Comparison of ENCODE assay signal across 8 mouse cellular contexts in genomic region chr10:39733421-39733930, GRCm38 (mm10). TPM values are rescaled to one million over a fixed set of nuclear protein-coding genes. Genes with fewer than 3 reads are reported as not detected.
DNase-seq lines count a peak whose midpoint lies in the region; ATAC-seq and TF ChIP-seq lines count a peak whose summit lies in the region.

No protein-coding gene starts in this region.

- peak overlapping the region; percentile 96 for H3K4me3 ChIP-seq in heart, embryonic 16.5 days (ENCODE audit: low read length)
- peak overlapping the region; percentile 74 to 89 for H3K4me3 ChIP-seq in MEL (ENCODE audit: control insufficient read depth in 1 of 2, insufficient read depth in 1 of 2, low read depth in 2 of 2, low read length in 2 of 2)
- peak overlapping the region; percentile 91 for H3K4me3 ChIP-seq in forebrain, postnatal 0 days (ENCODE audit: low read depth, low read length)
- H3K4me3 ChIP-seq in midbrain, embryonic 13.5 days (replicated peaks) = peak overlapping the region; percentile 84

- no peaks in the 10 kb centered on the region for H3K36me3 ChIP-seq in heart, embryonic 16.5 days (ENCODE audit: control insufficient read depth, insufficient read depth)
- peaks cover 0 to 15% of the 10 kb centered on the region in 2 experiments; a peak in 2 of 4 replicates for H3K36me3 ChIP-seq in MEL (ENCODE audit: control insufficient read depth in 1 of 2, insufficient read depth in 2 of 2, low read length in 2 of 2)
- H3K36me3 ChIP-seq in forebrain, postnatal 0 days (ENCODE audit: insufficient read depth) = no peaks in the 10 kb centered on the region
- no peaks in the 10 kb centered on the region for H3K36me3 ChIP-seq in midbrain, embryonic 13.5 days

- peaks cover 42% of the 10 kb centered on the region for H3K79me2 ChIP-seq in MEL (ENCODE audit: control insufficient read depth, insufficient read depth, low read length, poor library complexity)

- H3K9ac ChIP-seq in heart, embryonic 16.5 days (ENCODE audit: low read length) = peak overlapping the region; percentile 97
- H3K9ac ChIP-seq in MEL (ENCODE audit: control insufficient read depth, low read depth, low read length, poor library complexity, severe bottlenecking) = peak overlapping the region; percentile 97
- peak overlapping the region; percentile 96 for H3K9ac ChIP-seq in forebrain, postnatal 0 days
- H3K9ac ChIP-seq in midbrain, embryonic 13.5 days (replicated peaks) = peak overlapping the region; percentile 95

- peak overlapping the region; percentile 100 for H3K27ac ChIP-seq in heart, embryonic 16.5 days (ENCODE audit: low read length)
- peak overlapping the region; percentile 87 for H3K27ac ChIP-seq in MEL (ENCODE audit: control insufficient read depth, low read depth, low read length)
- H3K27ac ChIP-seq in forebrain, postnatal 0 days (ENCODE audit: low read depth, low read length) = peak overlapping the region; percentile 100
- H3K27ac ChIP-seq in midbrain, embryonic 13.5 days = peak overlapping the region; percentile 99

- ATAC-seq in heart, embryonic 16.5 days (replicated peaks; ENCODE audit: extremely low read depth, insufficient read depth, low FRiP score) = no peak
- ATAC-seq in forebrain, postnatal 0 days = no peak
- ATAC-seq in midbrain, embryonic 13.5 days = no peak
- ATAC-seq in monocyte, adult 5-6 weeks (replicated peaks; ENCODE audit: insufficient number of reproducible peaks, low FRiP score, low TSS enrichment, poor library complexity, severe bottlenecking) = no peak

- TF ChIP-seq CTCF in MEL (IDR thresholded peaks at IDR 0.05 in 2 of 3, conservative IDR thresholded peaks at IDR 0.05 in 1 of 3; ENCODE audit: control insufficient read depth in 1 of 3, insufficient read depth in 1 of 3, low read depth in 2 of 3, low read length in 3 of 3, poor library complexity in 1 of 3, severe bottlenecking in 1 of 3) = no peak
- TF ChIP-seq CTCF in forebrain, postnatal 0 days (IDR thresholded peaks at IDR 0.05; ENCODE audit: low read depth) = no peak

- peak overlapping the region; percentile 83 for H3K4me2 ChIP-seq in heart, embryonic 16.5 days (ENCODE audit: low read depth, low read length)
- H3K4me2 ChIP-seq in forebrain, postnatal 0 days (ENCODE audit: low read depth) = peak overlapping the region; percentile 57
- H3K4me2 ChIP-seq in midbrain, embryonic 13.5 days (replicated peaks) = peak overlapping the region; percentile 68

- H3K9me3 ChIP-seq in heart, embryonic 16.5 days (replicated peaks; ENCODE audit: control insufficient read depth, low read length) = no peaks in the 10 kb centered on the region
- H3K9me3 ChIP-seq in MEL (replicated peaks; ENCODE audit: insufficient read depth, low read length) = no peaks in the 10 kb centered on the region
- no peaks in the 10 kb centered on the region for H3K9me3 ChIP-seq in forebrain, postnatal 0 days (ENCODE audit: low read length)
- H3K9me3 ChIP-seq in midbrain, embryonic 13.5 days = no peaks in the 10 kb centered on the region

- WGBS in heart, embryonic 16.5 days = 19% methylated on average over 10 of the region's 10 CpGs
- WGBS in forebrain, postnatal 0 days = 9% methylated on average over 10 of the region's 10 CpGs
- WGBS in midbrain, embryonic 13.5 days = 18% methylated on average over 10 of the region's 10 CpGs

- TF ChIP-seq RAD21 in MEL (IDR thresholded peaks at IDR 0.05; ENCODE audit: low read depth, low read length) = no peak

- H3K4me1 ChIP-seq in heart, embryonic 16.5 days (ENCODE audit: control insufficient read depth, insufficient read depth, low read length) = peaks cover 9% of the 10 kb centered on the region
- peaks cover 0 to 5% of the 10 kb centered on the region in 2 experiments; a peak in 2 of 4 replicates for H3K4me1 ChIP-seq in MEL (ENCODE audit: control insufficient read depth in 1 of 2, insufficient read depth in 2 of 2, low read length in 2 of 2)
- H3K4me1 ChIP-seq in forebrain, postnatal 0 days (ENCODE audit: insufficient read depth) = peaks cover 13% of the 10 kb centered on the region; the same call in 1 of the 2 replicates
- peaks cover 35% of the 10 kb centered on the region for H3K4me1 ChIP-seq in midbrain, embryonic 13.5 days (replicated peaks)

- no peak for TF ChIP-seq POLR2A in MEL (IDR thresholded peaks at IDR 0.05; ENCODE audit: control insufficient read depth in 1 of 2, insufficient read depth in 1 of 2, low read depth in 1 of 2, low read length in 2 of 2, poor library complexity in 1 of 2)

- H3K27me3 ChIP-seq in heart, embryonic 16.5 days (ENCODE audit: control insufficient read depth, insufficient read depth, low read length) = no peaks in the 10 kb centered on the region
- H3K27me3 ChIP-seq in MEL (ENCODE audit: control insufficient read depth in 1 of 2, insufficient read depth in 2 of 2, low read length in 2 of 2) = no peaks in the 10 kb centered on the region
- H3K27me3 ChIP-seq in forebrain, postnatal 0 days (ENCODE audit: insufficient read depth, low read length) = no peaks in the 10 kb centered on the region
- H3K27me3 ChIP-seq in midbrain, embryonic 13.5 days = no peaks in the 10 kb centered on the region

- TF ChIP-seq EP300 in MEL (IDR thresholded peaks at IDR 0.05; ENCODE audit: low read depth in 1 of 2, low read length in 2 of 2) = no peak

- DNase-seq in heart, postnatal 4 days = no peak
- DNase-seq in MEL (ENCODE audit: low read depth, low spot score) = peak; percentile 45
- DNase-seq in forebrain, postnatal 0 days = peak; percentile 55
- DNase-seq in ovary, postnatal 14 days (ENCODE audit: low spot score) = no peak
- no peak for DNase-seq in natural killer cell, adult 2 months (ENCODE audit: low spot score in 2 of 2)

TF ChIP-seq in MEL, 35 proteins besides CTCF, POLR2A, EP300 and RAD21:
- TF ChIP-seq POLR2AphosphoS5 (IDR thresholded peaks at IDR 0.05; ENCODE audit: borderline replicate concordance, low read depth, low read length) (no peak), CHD1 (IDR thresholded peaks at IDR 0.05; ENCODE audit: low read depth, low read length) (0 out of 2 replicates have a peak, but pooled peaks have one; percentile 14)

RNA-seq across cellular contexts. Expression of gene Rev3l, which starts 1.6 kb away (rescaled TPM):
- polyA plus RNA-seq in heart, embryonic 16.5 days (2015; fragmentation: Nextera tagmentation; extraction: Ambion mirVana) = 8.4 and 9.3 TPM in 2 replicates
- total RNA-seq in heart, postnatal 4 days (2021) = 10 to 100 TPM; 32.7 to 34.1 TPM
- 6.9 and 9.3 TPM in 2 replicates for total RNA-seq in MEL (2012; rRNA removed)
- 10 to 100 TPM; 12.4 to 71.5 TPM for polyA plus RNA-seq in MEL (2012; ENCODE audit: insufficient read depth in 1 of 2, insufficient read length in 2 of 2, low read depth in 1 of 2, low replicate concordance in 2 of 2, missing spikeins in 1 of 2)
- total RNA-seq in forebrain, postnatal 0 days (2014; rRNA removed) = 111 and 152 TPM in 2 replicates
- polyA plus RNA-seq in forebrain, postnatal 0 days (2015; fragmentation: Nextera tagmentation; extraction: Ambion mirVana) = 16.9 and 22.7 TPM in 2 replicates
- polyA plus RNA-seq in midbrain, embryonic 13.5 days (2015; fragmentation: Nextera tagmentation; extraction: Ambion mirVana) = 30.3 and 32.8 TPM in 2 replicates
- total RNA-seq in monocyte, adult 5-6 weeks (2017) = 15.5 to 32.1 TPM (median 16.0 TPM) in 3 replicates

Comparison
In these comparisons a context has a peak if more than half of its experiments do, and no peak if none do; other contexts are left out.
1. DNase-seq: peak in MEL (single experiment) and forebrain, postnatal 0 days (single experiment); none in heart, postnatal 4 days (single experiment), ovary, postnatal 14 days (single experiment) and natural killer cell, adult 2 months (0 of 2).
2. Peak in every context shown above with its lines, with median percentiles within 50 percentile points of each other: H3K27ac ChIP-seq, H3K4me2 ChIP-seq, H3K4me3 ChIP-seq and H3K9ac ChIP-seq.